Mouse (Mus musculus) urinary bladder, postnatal 25 days (tissue): ENCODE measurements at regions not wholly inside any gene's neighbourhood (a gene's known extent, or its start where the extent isn't known, plus 50 kb on each side); places are given as distances from the start of the nearest gene placed in this dataset.
"Not testable (repeated sequence)": the region's sequence is repeated elsewhere in the genome, so short reads cannot be mapped to it uniquely, and the experiment has no call there.

Experiments
- DNase-seq: peaks from one replicate; pipeline ENCODE4 v3.0.0; 2022; ENCODE audit warnings: low spot score

DNA sequence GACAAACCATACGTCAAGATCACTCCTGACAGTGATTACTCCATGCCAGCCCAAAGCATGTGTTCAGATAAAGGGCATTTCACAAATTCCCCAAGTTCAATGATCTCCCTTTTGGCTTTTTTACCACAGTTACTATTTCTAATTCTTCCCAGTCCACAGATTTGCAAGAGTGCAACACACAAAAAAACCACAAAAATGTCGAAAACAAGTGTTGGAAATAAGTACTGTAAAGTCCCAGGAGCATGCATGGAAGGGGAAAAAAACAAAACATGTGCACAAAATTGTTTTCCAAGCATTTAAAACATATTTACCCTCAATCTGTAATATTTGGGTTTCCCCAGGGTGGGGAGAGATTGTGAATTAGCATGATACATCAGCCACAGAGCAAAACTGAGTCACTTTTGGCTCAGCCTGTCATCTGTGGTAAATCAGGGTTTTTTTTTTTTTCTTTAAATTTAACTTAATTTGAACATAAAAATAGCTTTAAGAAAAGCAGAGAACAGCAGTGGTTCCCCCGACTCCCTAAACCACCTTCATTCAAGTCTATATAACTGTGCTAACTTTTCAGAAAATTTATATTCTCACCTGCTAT lies 351.3 kb upstream of the Intu start:
- DNase-seq = no peak

GRCm38 (mm10) chr3:40185597-40186320 lies 345.3 kb upstream of the Intu start:
- DNase-seq = no peak

DNA sequence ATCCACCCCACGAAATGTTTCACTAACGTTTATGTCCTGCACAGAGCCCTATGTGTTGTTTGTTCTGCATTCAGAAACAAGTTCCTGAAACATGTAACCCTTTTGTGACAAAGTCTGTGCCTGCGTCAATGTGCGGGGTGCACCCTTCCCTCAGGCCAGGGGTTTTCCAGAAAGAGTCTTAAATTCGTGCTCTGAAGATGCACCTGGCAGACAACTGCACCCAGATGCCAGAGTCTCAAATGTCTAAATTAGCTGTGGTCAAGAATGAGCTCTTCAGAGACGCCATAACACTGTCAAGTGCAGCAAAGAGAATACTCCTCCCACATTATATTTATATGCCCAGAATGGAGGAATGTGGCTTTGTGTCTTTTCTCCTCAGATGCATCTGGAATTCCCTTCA lies 341.6 kb upstream of the Intu start:
- DNase-seq = no peak

- DNase-seq = no peak
Observed at GRCm38 (mm10) chr3:40190024-40190423, 341.1 kb upstream of the Intu start.

DNA sequence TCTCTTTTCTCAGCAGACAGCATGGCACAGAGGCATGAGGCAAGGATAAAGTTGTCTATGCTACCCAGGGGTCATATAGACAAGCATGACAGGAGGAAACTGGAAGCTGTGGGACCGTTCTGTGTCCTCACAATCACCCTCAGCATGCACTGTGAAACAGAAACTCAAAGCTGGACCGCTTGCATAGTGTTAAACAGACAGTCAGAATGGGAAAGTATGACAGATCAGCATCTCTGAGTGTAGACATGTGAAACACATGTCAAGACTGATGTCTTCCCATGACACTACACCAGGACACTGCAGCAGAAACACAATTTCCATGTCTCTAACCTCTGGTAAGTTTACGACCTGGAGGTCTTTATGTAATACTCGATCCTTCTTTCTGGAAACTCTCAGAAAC lies 330.9 kb upstream of the Intu start:
- no peak for DNase-seq

DNA sequence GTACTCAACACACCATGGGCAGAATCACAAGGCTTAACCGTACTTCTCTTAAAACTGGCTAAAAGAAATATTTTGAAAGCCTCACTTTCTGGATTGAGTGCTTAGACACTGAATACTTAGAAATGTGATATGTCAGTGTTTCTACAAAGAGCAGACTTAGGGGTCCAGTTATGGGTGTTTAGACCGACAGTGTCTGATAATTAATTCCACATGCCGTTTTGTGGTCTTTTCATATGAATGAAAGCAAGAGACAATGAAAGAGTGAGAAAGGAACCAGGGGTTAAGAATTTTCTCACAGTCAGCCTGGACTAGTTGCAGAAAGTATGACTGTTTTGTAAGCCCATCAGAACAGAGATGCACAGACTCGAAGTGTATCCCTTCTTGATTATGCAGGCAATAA lies 324.8 kb upstream of the Intu start:
- no peak for DNase-seq

GRCm38 (mm10) chr3:40211793-40212192 lies 319.3 kb upstream of the Intu start:
- DNase-seq = no peak

GRCm38 (mm10) chr3:40226772-40227171 lies 304.3 kb upstream of the Intu start:
- DNase-seq = no peak

GRCm38 (mm10) chr3:40243499-40244101 lies 287.5 kb upstream of the Intu start:
- no peak for DNase-seq

GRCm38 (mm10) chr3:40254376-40254775 lies 276.7 kb upstream of the Intu start:
- DNase-seq = no peak

DNA sequence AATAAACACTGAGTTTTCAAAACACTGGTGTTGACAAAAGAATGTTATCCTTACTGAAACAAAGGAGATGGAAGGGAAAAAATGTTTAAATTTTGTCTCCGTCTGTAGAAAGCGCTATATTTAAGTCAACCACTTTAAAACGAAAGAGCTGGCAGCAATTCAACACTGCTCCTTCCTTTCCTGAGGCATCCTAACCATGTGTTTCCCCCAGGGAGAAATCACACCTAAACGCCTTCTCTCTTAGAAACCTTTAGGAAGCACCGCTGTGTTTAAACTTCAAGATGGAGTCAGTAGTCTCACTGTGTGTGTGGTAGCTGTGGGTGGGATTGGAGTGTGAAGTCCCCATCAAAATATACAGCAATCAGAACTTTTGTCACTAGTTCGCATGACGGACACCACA lies 268.6 kb upstream of the Intu start:
- no peak for DNase-seq

GRCm38 (mm10) chr3:40267514-40267913 lies 263.6 kb upstream of the Intu start:
- no peak for DNase-seq

GRCm38 (mm10) chr3:40282926-40283325 lies 248.2 kb upstream of the Intu start:
- no peak for DNase-seq

- no peak for DNase-seq
Observed at GRCm38 (mm10) chr3:40286959-40287710, 244.0 kb upstream of the Intu start.

GRCm38 (mm10) chr3:40297120-40297519 lies 234.0 kb upstream of the Intu start:
- DNase-seq = no peak

DNA sequence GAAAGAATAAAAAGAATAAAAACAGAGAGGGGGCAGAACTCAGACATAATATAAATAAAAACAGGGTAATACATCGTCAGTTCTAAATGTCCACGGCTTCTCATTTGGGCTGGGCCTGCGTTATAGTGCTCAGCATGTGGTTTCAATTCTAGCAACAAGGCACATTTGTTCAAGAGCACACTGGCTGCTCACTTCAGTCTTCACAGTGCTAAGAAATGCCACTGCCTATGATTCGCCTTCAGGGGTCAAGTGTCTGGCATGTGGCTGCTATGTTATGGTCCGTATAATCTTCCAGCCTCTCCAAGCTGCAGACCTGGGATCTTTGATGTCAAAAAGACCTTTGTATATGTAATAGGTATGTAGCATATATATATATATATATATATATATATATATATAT lies 210.8 kb upstream of the Intu start:
- no peak for DNase-seq

DNA sequence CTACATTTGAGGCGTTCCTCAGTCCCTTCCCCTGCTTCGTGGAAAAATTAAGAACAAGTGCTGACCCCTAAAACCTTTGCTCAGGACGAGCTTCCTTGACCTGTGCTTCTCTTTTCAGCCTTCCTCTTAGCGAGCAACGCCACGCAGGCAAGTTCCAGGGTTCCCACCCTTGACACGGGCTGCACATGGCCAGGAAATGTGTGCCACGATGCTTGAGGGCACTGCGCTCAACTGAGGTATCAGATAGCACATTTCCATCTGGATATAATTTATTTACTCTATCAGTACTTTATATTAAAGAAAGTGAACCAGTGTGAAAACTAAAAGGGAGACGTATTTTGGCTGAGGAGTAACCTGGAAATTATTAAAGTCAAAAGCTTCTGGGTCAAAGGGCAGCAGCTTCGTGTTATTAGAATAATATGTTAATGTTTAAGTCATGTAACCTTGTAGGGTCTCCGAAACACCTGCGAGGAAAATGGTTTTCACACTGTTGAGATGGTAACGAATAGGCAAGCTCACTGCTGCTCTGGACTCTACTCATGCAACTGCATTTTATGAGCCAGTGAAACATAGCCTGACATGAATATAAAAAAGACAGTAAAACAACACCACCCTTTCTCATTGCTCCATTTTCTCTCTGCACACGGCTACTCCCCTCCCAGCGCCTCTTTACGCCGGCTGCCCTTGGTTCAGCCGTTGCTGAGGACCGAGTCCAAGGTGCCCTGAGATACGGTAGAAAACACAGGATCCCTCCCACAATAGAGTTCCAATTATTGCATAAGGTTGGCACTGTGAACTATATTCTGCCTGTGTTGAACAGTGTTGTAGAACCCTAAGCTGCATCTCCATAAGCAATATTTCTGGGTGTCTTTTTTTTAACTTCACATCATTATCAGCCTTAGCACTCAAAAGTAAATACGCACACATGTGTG lies 204.9 kb upstream of the Intu start:
- no peak for DNase-seq

GRCm38 (mm10) chr3:40339492-40340030 lies 191.5 kb upstream of the Intu start:
- no peak for DNase-seq

DNA sequence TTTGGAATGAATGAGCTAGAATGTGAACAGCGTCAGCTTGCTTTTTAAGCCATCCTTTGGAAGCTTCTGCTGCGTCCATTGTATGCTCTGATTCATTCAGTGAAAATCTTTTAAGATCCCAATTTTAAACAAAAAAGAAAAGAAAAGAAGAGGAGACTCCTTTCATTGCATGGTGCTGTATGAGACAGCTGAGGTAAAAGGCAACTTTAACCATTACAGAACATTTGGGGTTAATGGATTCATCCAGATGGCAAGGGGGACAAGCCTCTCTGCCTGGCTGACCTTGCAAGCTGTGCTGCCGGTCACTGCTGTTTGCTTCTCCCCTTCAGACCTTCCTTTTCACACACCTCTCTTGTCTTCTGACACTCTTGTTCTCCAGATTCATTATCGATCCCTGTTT lies 176.0 kb upstream of the Intu start:
- no peak for DNase-seq

DNA sequence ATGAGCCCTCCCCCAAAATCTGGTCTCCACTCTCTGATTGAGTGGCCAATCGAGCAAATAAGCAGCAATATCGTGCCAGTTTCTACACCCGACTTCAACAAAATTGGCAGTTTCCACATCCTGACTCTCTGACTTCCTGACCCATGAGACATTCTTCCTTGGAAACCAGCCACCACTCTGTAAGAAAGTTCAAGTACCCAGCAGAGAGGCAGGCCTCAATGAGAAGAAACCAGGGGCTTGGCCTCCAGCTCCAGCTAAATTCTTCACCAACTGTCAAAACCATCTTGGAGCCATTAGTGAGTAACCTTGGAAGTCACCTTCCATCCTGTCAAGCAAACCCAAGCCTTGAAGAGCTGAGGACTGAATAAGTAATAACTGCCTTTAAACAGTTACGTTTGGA lies 162.7 kb upstream of the Intu start:
- no peak for DNase-seq

- no peak for DNase-seq
Observed at GRCm38 (mm10) chr3:40371411-40371810, 159.7 kb upstream of the Intu start.

- not testable (repeated sequence) for DNase-seq
Observed at GRCm38 (mm10) chr3:40376220-40376619, 154.9 kb upstream of the Intu start.
